Mouse (Mus musculus) E14TG2a.4 (cell line): ENCODE measurements at regions not wholly inside any gene's neighbourhood (a gene's known extent, or its start where the extent isn't known, plus 50 kb on each side); places are given as distances from the start of the nearest gene placed in this dataset.
"Not testable (repeated sequence)": the region's sequence is repeated elsewhere in the genome, so short reads cannot be mapped to it uniquely, and the experiment has no call there.

Source experiments
- H3K27me3 ChIP-seq: 2 replicates; pipeline ENCODE4 v1.6.1; 2014; ENCODE audit warnings: low read length, control low read depth; ENCODE audit not compliant: insufficient read depth
- H3K36me3 ChIP-seq: 2 replicates; pipeline ENCODE4 v1.6.1; 2014; ENCODE audit warnings: low read length, control low read depth; ENCODE audit not compliant: insufficient read depth
- H3K4me1 ChIP-seq: replicated peaks from 2 replicates; pipeline ENCODE4 v1.6.1; 2014; ENCODE audit warnings: low read depth, low read length, control low read depth
- H3K4me3 ChIP-seq: replicated peaks from 2 replicates; pipeline ENCODE4 v1.5.1; 2014; ENCODE audit warnings: mild to moderate bottlenecking, low read length
- H3K9me3 ChIP-seq: 2 replicates; pipeline ENCODE4 v1.6.1; 2014; ENCODE audit warnings: low read length, control low read depth
- CTCF ChIP-seq: conservative IDR thresholded peaks from 2 replicates; pipeline ENCODE4 v1.5.1; 2014; ENCODE audit warnings: low read length
- NANOG ChIP-seq: IDR thresholded peaks from 2 replicates; pipeline ENCODE4 v1.6.1; 2014; ENCODE audit warnings: borderline replicate concordance, low read length, mixed read lengths
- POU5F1 ChIP-seq: IDR thresholded peaks from 2 replicates; pipeline ENCODE4 v1.6.1; 2014; ENCODE audit warnings: low read length, borderline replicate concordance

DNA sequence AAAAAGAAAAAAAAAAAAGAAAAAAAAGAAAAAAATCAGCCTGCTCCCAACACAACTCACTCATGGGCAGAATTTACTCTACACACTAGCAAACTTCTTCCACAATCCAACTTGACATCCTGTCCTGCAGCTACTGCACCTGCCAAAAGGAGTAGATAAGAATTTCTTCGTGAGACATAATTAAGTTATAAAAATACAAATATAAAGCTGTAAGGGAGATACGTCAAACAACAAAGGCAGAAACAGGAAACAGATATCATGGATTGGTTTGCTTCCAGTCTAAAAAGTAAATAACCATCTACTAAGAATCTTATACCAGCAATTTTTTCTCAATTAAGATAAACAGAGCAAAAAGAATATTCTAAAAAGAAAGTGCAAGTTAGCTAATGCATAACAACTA, 390.3 kb downstream of the Pih1d3 start:
- no peaks in the 10 kb centered on the region for H3K36me3 ChIP-seq
- H3K9me3 ChIP-seq = no peaks in the 10 kb centered on the region
- H3K27me3 ChIP-seq = no peaks in the 10 kb centered on the region
- no peak overlapping the region for H3K4me3 ChIP-seq
- no peaks in the 10 kb centered on the region for H3K4me1 ChIP-seq
- TF ChIP-seq CTCF (no peak), POU5F1 (no peak), NANOG (no peak)

- not testable (repeated sequence) for H3K36me3 ChIP-seq, H3K4me3 ChIP-seq, H3K4me1 ChIP-seq, H3K27me3 ChIP-seq, H3K9me3 ChIP-seq
Measured at GRCm38 (mm10) chr1:31615219-31615618, 392.6 kb downstream of the Pih1d3 start.

GRCm38 (mm10) chr1:31616229-31616946, 393.8 kb downstream of the Pih1d3 start:
- H3K4me3 ChIP-seq = not testable (repeated sequence)

DNA sequence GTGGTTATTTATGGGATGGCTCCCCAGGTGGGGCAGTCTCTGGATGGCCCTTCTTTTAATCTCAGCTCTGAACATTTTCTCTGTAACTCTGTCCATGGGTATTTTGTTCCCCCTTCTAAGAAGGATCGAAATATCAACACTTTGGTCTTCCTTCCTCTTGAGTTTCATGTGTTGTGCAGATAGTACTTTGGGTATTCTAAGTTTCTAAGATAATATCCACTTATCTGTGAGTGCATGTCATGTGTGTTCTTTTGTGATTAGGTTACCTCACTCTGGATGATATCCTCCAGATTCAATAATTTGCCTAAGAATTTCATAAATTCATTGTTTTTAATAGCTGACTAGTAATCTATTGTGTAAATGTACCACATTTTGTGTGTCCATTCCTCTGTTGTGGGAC, 411.7 kb downstream of the Pih1d3 start:
- no peaks in the 10 kb centered on the region for H3K4me1 ChIP-seq
- H3K36me3 ChIP-seq = no peaks in the 10 kb centered on the region
- no peak overlapping the region for H3K4me3 ChIP-seq
- H3K27me3 ChIP-seq = no peaks in the 10 kb centered on the region
- no peaks in the 10 kb centered on the region for H3K9me3 ChIP-seq
- no peak for TF ChIP-seq POU5F1
- no peak for TF ChIP-seq CTCF
- no peak for TF ChIP-seq NANOG

More at GRCm38 (mm10) chr1:31616229-31616946, 393.8 kb downstream of the Pih1d3 start:
- H3K9me3 ChIP-seq, H3K36me3 ChIP-seq, H3K27me3 ChIP-seq, H3K4me1 ChIP-seq: not testable (repeated sequence)

DNA sequence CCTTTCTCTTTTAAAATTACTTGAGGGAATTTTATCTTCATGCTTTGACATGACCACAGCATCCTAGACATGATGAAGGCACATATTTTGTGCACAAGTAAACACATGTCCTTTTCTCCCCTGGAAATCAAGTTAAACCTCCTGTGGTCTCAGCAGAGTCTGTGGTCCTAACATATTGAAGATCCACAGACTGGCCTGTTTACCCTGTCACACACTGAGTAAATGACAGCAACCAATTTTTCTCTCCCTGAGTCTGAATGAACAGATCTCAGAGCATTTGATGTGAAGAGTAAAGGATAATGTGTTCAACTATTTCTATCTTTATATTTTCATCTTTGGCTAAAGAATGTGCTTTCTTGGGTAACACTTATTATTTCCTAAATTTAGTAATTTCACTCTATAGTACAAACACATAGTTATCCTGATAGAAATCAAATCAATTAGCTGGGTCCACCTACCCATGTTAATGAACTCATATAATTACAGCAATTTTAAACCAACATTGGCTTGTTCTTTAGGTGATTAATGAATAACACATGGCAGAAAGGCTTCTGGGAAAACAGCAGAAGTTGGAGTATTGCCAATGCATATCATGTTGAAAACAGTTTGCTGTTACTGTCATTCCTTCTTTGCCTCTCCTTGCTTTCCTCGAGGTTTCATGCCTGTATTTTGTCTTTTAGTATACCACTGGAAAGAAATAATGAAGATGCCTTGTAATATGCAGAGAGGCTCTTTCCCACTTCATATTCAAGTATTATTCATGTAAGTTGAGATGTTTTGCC, 414.1 kb downstream of the Pih1d3 start:
- Histone ChIP-seq H3K4me3 (no peak overlapping the region), H3K36me3 (no peaks in the 10 kb centered on the region)
- no peak for TF ChIP-seq POU5F1

GRCm38 (mm10) chr1:31645116-31645515, 422.5 kb downstream of the Pih1d3 start:
- Histone ChIP-seq H3K9me3 (no peaks in the 10 kb centered on the region), H3K36me3 (no peaks in the 10 kb centered on the region), H3K27me3 (no peaks in the 10 kb centered on the region), H3K4me3 (no peak overlapping the region), H3K4me1 (no peaks in the 10 kb centered on the region)
- TF ChIP-seq CTCF (no peak), POU5F1 (no peak), NANOG (no peak)

More for the DNA sequence above, 414.1 kb downstream of the Pih1d3 start:
- no peaks in the 10 kb centered on the region for H3K27me3 ChIP-seq
- H3K9me3 ChIP-seq = no peaks in the 10 kb centered on the region
- no peaks in the 10 kb centered on the region for H3K4me1 ChIP-seq

- Histone ChIP-seq H3K27me3 (no peaks in the 10 kb centered on the region), H3K4me3 (no peak overlapping the region), H3K4me1 (no peaks in the 10 kb centered on the region), H3K36me3 (no peaks in the 10 kb centered on the region), H3K9me3 (peaks cover 20% of the 10 kb centered on the region)
- TF ChIP-seq POU5F1 = no peak
- TF ChIP-seq NANOG = peak; percentile 86
Measured at GRCm38 (mm10) chr1:31678586-31678985, 455.9 kb downstream of the Pih1d3 start.
